Mouse (Mus musculus) layer of hippocampus, postnatal 36 days (tissue): ENCODE measurements around the gene Nup210. TPM values are rescaled to one million over a fixed set of nuclear protein-coding genes. Genes with fewer than 3 reads are reported as not detected.
A peak's percentile ranks its signal among the peaks of the same experiment; 100 is the strongest.

ENCODE experiments used
- DNase-seq, 2 experiments: peaks; one replicate each; pipeline ENCODE4 v3.0.0; 2022
- total RNA-seq, 2 experiments: library from RNA; stranded (reverse); gene quantifications; 2 replicates each; pipeline ENCODE4 v1.2.3; 2021

The Nup210 gene
- total RNA-seq, 2 experiments from 2014 or later: 19.1 to 24.7 TPM

GRCm38 (mm10) chr6:91016600-91017230 is 99.9 kb downstream of the Nup210 start:
- no peak for DNase-seq

- no peak for DNase-seq
Observed at GRCm38 (mm10) chr6:91014198-91014958, 102.3 kb downstream of the Nup210 start.

- DNase-seq: no peak
Observed at GRCm38 (mm10) chr6:91012458-91012857, 104.2 kb downstream of the Nup210 start.

- DNase-seq: no peak
Observed at GRCm38 (mm10) chr6:91011568-91011967, 105.1 kb downstream of the Nup210 start.

- no peak for DNase-seq
Observed at GRCm38 (mm10) chr6:91008284-91008830, 108.3 kb downstream of the Nup210 start.

GRCm38 (mm10) chr6:91007207-91007606 is 109.4 kb downstream of the Nup210 start:
- DNase-seq: no peak

GRCm38 (mm10) chr6:91004157-91004556 is 112.5 kb downstream of the Nup210 start:
- no peak for DNase-seq

- no peak for DNase-seq
Observed at GRCm38 (mm10) chr6:91003310-91003995, 113.2 kb downstream of the Nup210 start.

GRCm38 (mm10) chr6:91001566-91001965 is 115.1 kb downstream of the Nup210 start:
- DNase-seq: no peak

GRCm38 (mm10) chr6:91000819-91001525 is 115.7 kb downstream of the Nup210 start:
- DNase-seq: peak; percentile 53 to 55

- DNase-seq: no peak
Observed at GRCm38 (mm10) chr6:90999176-90999575, 117.5 kb downstream of the Nup210 start.

- no peak for DNase-seq
Observed at GRCm38 (mm10) chr6:90997025-90997424, 119.6 kb downstream of the Nup210 start.

GRCm38 (mm10) chr6:90996181-90996580 is 120.4 kb downstream of the Nup210 start:
- no peak for DNase-seq

- DNase-seq: peak; percentile 72 to 75
Observed at GRCm38 (mm10) chr6:90988648-90989317, 127.8 kb downstream of the Nup210 start, which contains the start of gene Iqsec1. Iqsec1 (minus strand) TSS chr6:90988685.

- DNase-seq: no peak
Observed at GRCm38 (mm10) chr6:90988299-90988625, 128.4 kb downstream of the Nup210 start.

GRCm38 (mm10) chr6:90987561-90988298 is 128.9 kb downstream of the Nup210 start:
- peak; percentile 18 to 29 for DNase-seq

GRCm38 (mm10) chr6:90984101-90984500 is 132.5 kb downstream of the Nup210 start:
- peak; percentile 13 to 30 for DNase-seq

- peak in 1 of 2 experiments; percentile 12 for DNase-seq
Observed at GRCm38 (mm10) chr6:90974279-90974678, 142.3 kb downstream of the Nup210 start.

- no peak for DNase-seq
Observed at GRCm38 (mm10) chr6:90969341-90969871, 147.2 kb downstream of the Nup210 start.
